Mouse (Mus musculus) CH12.LX (cell line): ENCODE data around the gene Rxrg. TPM values are rescaled to one million over a fixed set of nuclear protein-coding genes. Genes with fewer than 3 reads are reported as not detected.

ENCODE experiments used
- DNase-seq: peaks from one replicate; pipeline ENCODE4 v3.0.0-alpha.2; 2013; ENCODE audit errors: extremely low read depth
- H3K27ac ChIP-seq: 2 replicates; pipeline ENCODE4 v1.5.1; 2012; ENCODE audit warnings: low read depth, mild to moderate bottlenecking, control low read depth, moderate library complexity; ENCODE audit not compliant: insufficient read depth
- H3K27me3 ChIP-seq: replicated peaks from 2 replicates; pipeline ENCODE3; 2012; ENCODE audit warnings: inconsistent platforms
- H3K36me3 ChIP-seq, 2 experiments: replicated peaks in 1 of 2; 2 replicates each; pipeline versions ENCODE3 to v1.6.1; 2012; ENCODE audit warnings: inconsistent platforms in 1 of 2, low read length in 1 of 2, mild to moderate bottlenecking in 1 of 2, mixed read lengths in 1 of 2, moderate library complexity in 1 of 2; ENCODE audit not compliant: control insufficient read depth in 1 of 2, insufficient read depth in 1 of 2
- H3K4me1 ChIP-seq, 2 experiments: 2 replicates each; pipeline ENCODE4 v1.6.1; 2012; ENCODE audit warnings: inconsistent platforms in 1 of 2, moderate library complexity in 1 of 2; ENCODE audit not compliant: insufficient read depth in 2 of 2, control insufficient read depth in 1 of 2
- H3K4me2 ChIP-seq: 2 replicates; pipeline ENCODE4 v1.6.1; 2012; ENCODE audit warnings: low read depth, mild to moderate bottlenecking, control low read depth; ENCODE audit not compliant: poor library complexity, insufficient read depth, severe bottlenecking
- H3K4me3 ChIP-seq, 3 experiments: fragments of 150-350 bp in 1 of 3; sonication (generic) in 1 of 3; replicated peaks in 1 of 3; 2 replicates each; pipeline versions ENCODE3 to v1.5.1; 2011 to 2012; ENCODE audit warnings: low read depth in 2 of 3, low read length in 2 of 3, mild to moderate bottlenecking in 2 of 3, moderate library complexity in 2 of 3, control low read depth in 1 of 3, improper control_type of control experiment in 1 of 3, inconsistent platforms in 1 of 3, mixed read lengths in 1 of 3; ENCODE audit not compliant: poor library complexity in 1 of 3
- H3K79me2 ChIP-seq: replicated peaks from 2 replicates; pipeline ENCODE4 v1.6.1; 2012; ENCODE audit warnings: mild to moderate bottlenecking, moderate library complexity; ENCODE audit not compliant: control insufficient read depth, poor library complexity, insufficient read depth, severe bottlenecking; ENCODE audit errors: extremely low read depth
- H3K9ac ChIP-seq: 2 replicates; pipeline ENCODE4 v1.6.1; 2012; ENCODE audit warnings: low read depth, mild to moderate bottlenecking, control low read depth, moderate library complexity; ENCODE audit not compliant: insufficient read depth
- H3K9me3 ChIP-seq: replicated peaks from 2 replicates; pipeline ENCODE3; 2012; ENCODE audit warnings: low read length, inconsistent platforms, mixed read lengths
- BHLHE40 ChIP-seq: IDR thresholded peaks from 2 replicates; pipeline ENCODE4 v1.6.1; 2011; ENCODE audit warnings: mild to moderate bottlenecking, low read depth, low read length, improper control_type of control experiment
- CTCF ChIP-seq, 2 experiments: IDR thresholded peaks in 1 of 2; conservative IDR thresholded peaks in 1 of 2; 2 replicates each; pipeline ENCODE4 v1.5.1; 2011 to 2012; ENCODE audit warnings: low read depth in 2 of 2, low read length in 2 of 2, improper control_type of control experiment in 1 of 2, inconsistent platforms in 1 of 2, mild to moderate bottlenecking in 1 of 2, moderate library complexity in 1 of 2
- EP300 ChIP-seq: IDR thresholded peaks from 2 replicates; pipeline ENCODE4 v1.6.1; 2011; ENCODE audit warnings: low read length, improper control_type of control experiment
- MAZ ChIP-seq: IDR thresholded peaks from 2 replicates; pipeline ENCODE4 v1.6.1; 2012; ENCODE audit warnings: low read depth, mild to moderate bottlenecking, inconsistent platforms, low read length, improper control_type of control experiment, moderate library complexity
- MYC ChIP-seq: IDR thresholded peaks from 2 replicates; pipeline ENCODE4 v1.6.1; 2011; ENCODE audit warnings: low read depth, mild to moderate bottlenecking, improper control_type of control experiment, low read length
- PAX5 ChIP-seq: IDR thresholded peaks from 2 replicates; pipeline ENCODE4 v1.6.1; 2012; ENCODE audit warnings: low read length, inconsistent platforms, mixed read lengths
- POLR2A ChIP-seq: IDR thresholded peaks from 2 replicates; pipeline ENCODE4 v1.6.1; 2011; ENCODE audit warnings: low read depth, mild to moderate bottlenecking, improper control_type of control experiment, low read length
- USF1 ChIP-seq: IDR thresholded peaks from 2 replicates; pipeline ENCODE4 v1.6.1; 2014; ENCODE audit warnings: low read depth, mild to moderate bottlenecking, inconsistent platforms, low read length, improper control_type of control experiment
- ZKSCAN1 ChIP-seq: IDR thresholded peaks from 2 replicates; pipeline ENCODE4 v1.6.1; 2012; ENCODE audit warnings: low read depth, inconsistent platforms, low read length, improper control_type of control experiment, borderline replicate concordance
- ZMIZ1 ChIP-seq: IDR thresholded peaks from 2 replicates; pipeline ENCODE4 v1.6.1; 2012; ENCODE audit warnings: low read depth, mild to moderate bottlenecking, inconsistent platforms, low read length, improper control_type of control experiment
- ZNF384 ChIP-seq: IDR thresholded peaks from 2 replicates; pipeline ENCODE4 v1.6.1; 2012; ENCODE audit warnings: low read depth, low read length, improper control_type of control experiment, inconsistent platforms
- dilution Hi-C: fragments of 300-500 bp; cut with MboI; formaldehyde crosslinking; loops from 2 replicates; pipeline ENCODE4 v1.14.3; 2020; ENCODE audit warnings: low sequenced_read_pairs; ENCODE audit not compliant: extremely low pct_unique_long_range_greater_than_20kb, extremely low pct_ligation_motif_present
- in situ Hi-C: fragments of 300-500 bp; cut with MboI; formaldehyde crosslinking; loops from 3 replicates; pipeline ENCODE4 v1.14.3; 2019; ENCODE audit warnings: low sequenced_read_pairs, low pct_ligation_motif_present, low pct_unique_long_range_greater_than_20kb, mixed read lengths
- polyA plus RNA-seq: library from polyadenylated mRNA; unstranded; fragments of >175 nt; gene quantifications from 2 replicates; pipeline ENCODE4 v1.2.1, GENCODE M21; 2012; ENCODE audit warnings: low read depth; ENCODE audit not compliant: insufficient read length
- total RNA-seq, 2 experiments: library from RNA; depleted of rRNA; stranded (reverse); fragments of 300-350 nt in 1 of 2; fragments of >200 nt in 1 of 2; gene quantifications; 2 replicates each; pipeline ENCODE4 v1.2.3; 2012 to 2014

The Rxrg gene
- total and polyA plus RNA-seq, 3 experiments: not detected

DNA sequence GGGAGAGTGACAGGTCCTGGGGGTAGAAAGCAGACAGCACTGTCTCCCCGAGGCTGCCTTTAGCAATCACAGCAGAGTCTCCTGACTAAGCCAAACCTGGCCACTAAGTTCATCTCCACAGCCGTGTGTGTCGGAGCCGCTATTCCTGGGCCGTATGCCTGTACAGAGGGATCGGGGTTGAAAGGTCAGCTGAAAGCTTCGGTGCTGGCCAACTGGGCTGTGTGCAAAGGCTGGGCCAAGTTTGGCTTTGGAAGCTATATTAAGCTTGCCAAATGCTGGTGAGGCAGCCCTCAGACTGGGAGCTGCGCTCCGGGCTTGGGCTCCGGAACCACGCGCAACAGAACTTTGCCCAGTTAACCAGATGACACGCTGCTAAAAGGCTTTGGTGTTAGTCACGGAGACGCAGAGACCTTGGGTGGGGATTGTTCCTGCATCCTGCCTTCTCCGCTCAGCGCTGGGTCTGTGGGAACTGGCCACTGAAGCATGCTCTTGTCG, 19.9 kb downstream of the Rxrg start:
- no peak overlapping the region for H3K9ac ChIP-seq
- H3K4me3 ChIP-seq: no peak overlapping the region
- H3K9me3 ChIP-seq: no peaks in the 10 kb centered on the region
- in situ Hi-C loops (no loop called here), dilution Hi-C loops (no loop called here)
- TF ChIP-seq EP300 (no peak), CTCF (conservative IDR thresholded peaks at IDR 0.05 in 1 of 2, IDR thresholded peaks at IDR 0.05 in 1 of 2; ENCODE audit: low read depth in 2 of 2, low read length in 2 of 2) (no peak), ZNF384 (no peak), ZKSCAN1 (no peak), BHLHE40 (no peak), PAX5 (no peak)
- no peaks in the 10 kb centered on the region for H3K36me3 ChIP-seq
- no peaks in the 10 kb centered on the region for H3K79me2 ChIP-seq
- H3K4me2 ChIP-seq: no peak overlapping the region
- H3K4me1 ChIP-seq: no peaks in the 10 kb centered on the region
- DNase-seq: no peak
- H3K27ac ChIP-seq: no peak overlapping the region
- H3K27me3 ChIP-seq: peaks cover 18% of the 10 kb centered on the region

DNA sequence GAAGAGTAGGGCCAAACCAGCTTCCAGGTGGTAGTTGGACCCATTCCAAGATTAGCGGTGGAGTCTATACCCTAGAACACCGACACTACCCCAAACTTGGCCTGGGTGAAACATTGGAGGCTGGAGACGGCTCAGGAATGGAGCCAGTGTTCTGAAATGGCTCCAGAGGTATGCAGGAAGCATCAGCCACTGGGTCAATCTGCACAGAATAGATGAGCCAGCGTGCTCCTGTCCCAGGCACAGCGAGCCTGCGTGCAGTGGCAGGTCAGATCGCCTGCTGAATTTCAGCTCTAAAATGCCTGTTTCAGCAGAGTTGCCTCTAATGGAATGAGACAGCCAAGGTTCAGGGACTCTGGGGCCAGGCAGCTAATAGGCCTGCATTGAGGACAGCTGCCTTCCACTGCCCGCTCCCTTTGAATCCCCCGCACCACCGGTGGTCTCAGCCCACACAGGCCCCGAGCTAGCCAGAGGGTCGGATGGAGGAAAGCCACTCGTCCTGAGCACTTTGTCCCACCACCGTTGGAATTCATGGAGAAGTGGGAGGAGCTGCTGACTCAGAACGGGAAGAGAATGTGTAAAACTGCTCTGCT, 22.1 kb downstream of the Rxrg start:
- H3K9me3 ChIP-seq: no peaks in the 10 kb centered on the region
- dilution Hi-C loops: no loop called here
- H3K27me3 ChIP-seq: peaks cover 26% of the 10 kb centered on the region
- in situ Hi-C loops: no loop called here
- no peak overlapping the region for H3K4me2 ChIP-seq
- no peak overlapping the region for H3K4me3 ChIP-seq
- H3K27ac ChIP-seq: no peak overlapping the region
- no peak for TF ChIP-seq ZMIZ1
- no peak for TF ChIP-seq MYC
- no peaks in the 10 kb centered on the region for H3K4me1 ChIP-seq
- H3K79me2 ChIP-seq: no peaks in the 10 kb centered on the region
- no peak for DNase-seq
- H3K9ac ChIP-seq: no peak overlapping the region
- no peaks in the 10 kb centered on the region for H3K36me3 ChIP-seq

- in situ Hi-C loops: no loop called here
- no peak overlapping the region for H3K9ac ChIP-seq
- dilution Hi-C loops: loop anchor here (25.0 kb wide), 1 partner anchor 213 kb away; no protein-coding TSS in a partner anchor
Observed at GRCm38 (mm10) chr1:167625098-167625497, 26.9 kb downstream of the Rxrg start.

More at GRCm38 (mm10) chr1:167625098-167625497, 26.9 kb downstream of the Rxrg start:
- Histone ChIP-seq H3K36me3 (no peaks in the 10 kb centered on the region), H3K4me3 (no peak overlapping the region), H3K27ac (no peak overlapping the region), H3K4me1 (no peaks in the 10 kb centered on the region), H3K4me2 (no peak overlapping the region)
- no peak for TF ChIP-seq POLR2A
- TF ChIP-seq EP300: no peak
- no peak for TF ChIP-seq USF1
- no peak for TF ChIP-seq MAZ
- TF ChIP-seq, all 38 proteins: peak for 0
- Histone ChIP-seq H3K27me3 (peaks cover 41% of the 10 kb centered on the region), H3K9me3 (no peaks in the 10 kb centered on the region), H3K79me2 (no peaks in the 10 kb centered on the region)
- no peak for DNase-seq
